Mouse (Mus musculus): ENCODE measurements around the gene Dnajb11.

GRCm38 (mm10) chr16:22844061-22844801 lies 13.4 kb upstream of the Dnajb11 start:
- TF ChIP-seq GATA1 (IDR thresholded peaks at IDR 0.05; ENCODE audit: borderline replicate concordance, low read length) = no peak
- TF ChIP-seq GATA2 (IDR thresholded peaks at IDR 0.05; ENCODE audit: borderline replicate concordance, low read depth, low read length) = no peak
- no peak for TF ChIP-seq CTCF (IDR thresholded peaks at IDR 0.05; ENCODE audit: low read depth, low read length)

Measured in G1E (cell line).